Mouse (Mus musculus): ENCODE results near the gene Arhgap17.

Gene Arhgap17

GRCm38 (mm10) chr7:123369759-123370481, at the start of gene Arhgap17, which contains the start of gene Lcmt1:
Gene Arhgap17 (minus strand): TSS chr7:123369915.
Gene Lcmt1 (plus strand): TSS chr7:123369784.
- peak; percentile 96 for DNase-seq (ENCODE audit: low read depth, low spot score)

DNA sequence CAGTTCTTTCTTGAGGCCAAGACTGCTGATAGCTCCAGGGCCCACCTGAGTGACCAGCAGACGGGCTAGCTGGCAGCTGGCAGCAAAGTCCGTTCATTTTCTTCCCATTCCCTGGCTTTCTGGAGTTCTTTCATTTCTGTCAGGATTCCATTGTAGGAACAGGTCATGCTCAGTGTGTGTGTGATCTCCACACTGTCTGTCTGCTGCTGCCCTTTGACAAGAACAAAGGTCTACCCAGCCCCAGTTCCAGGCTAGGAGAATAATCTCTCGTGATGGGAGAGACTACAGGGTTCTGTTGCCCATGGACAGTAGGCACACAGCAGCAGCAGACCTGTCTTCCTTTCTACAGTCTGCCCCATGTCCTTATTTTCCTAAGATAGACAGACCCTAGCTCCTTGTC, 47.9 kb upstream of the Arhgap17 start:
- no peak for DNase-seq (ENCODE audit: low read depth, low spot score)

- no peak for DNase-seq (ENCODE audit: low read depth, low spot score)
Measured at GRCm38 (mm10) chr7:123416803-123417202, 47.1 kb upstream of the Arhgap17 start.

GRCm38 (mm10) chr7:123412143-123412542, 42.4 kb upstream of the Arhgap17 start:
- no peak for DNase-seq (ENCODE audit: low read depth, low spot score)

- no peak for DNase-seq (ENCODE audit: low read depth, low spot score)
Measured at GRCm38 (mm10) chr7:123411109-123411508, 41.4 kb upstream of the Arhgap17 start.

DNA sequence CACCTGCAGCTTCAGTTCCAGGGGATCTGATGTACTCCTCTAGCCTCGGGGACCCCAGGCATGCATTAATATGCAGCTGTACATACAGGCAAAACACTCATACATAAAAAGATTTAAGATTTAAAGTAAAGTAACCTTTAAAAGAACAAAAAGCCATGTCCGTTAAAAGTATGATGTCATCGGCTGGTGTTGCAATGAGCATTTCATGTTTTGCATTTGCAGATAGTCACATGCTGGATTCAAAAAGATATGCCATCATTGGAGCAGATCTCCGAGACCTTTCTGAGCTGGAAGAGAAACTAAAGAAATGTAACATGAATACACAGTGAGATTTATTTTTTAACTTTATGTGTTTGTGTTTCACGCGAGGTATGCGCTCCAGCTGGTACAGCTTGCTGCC, 40.8 kb upstream of the Arhgap17 start:
- no peak for DNase-seq (ENCODE audit: low read depth, low spot score)

- DNase-seq (ENCODE audit: low read depth, low spot score): no peak
Measured at GRCm38 (mm10) chr7:123406988-123407387, 37.3 kb upstream of the Arhgap17 start.

DNA sequence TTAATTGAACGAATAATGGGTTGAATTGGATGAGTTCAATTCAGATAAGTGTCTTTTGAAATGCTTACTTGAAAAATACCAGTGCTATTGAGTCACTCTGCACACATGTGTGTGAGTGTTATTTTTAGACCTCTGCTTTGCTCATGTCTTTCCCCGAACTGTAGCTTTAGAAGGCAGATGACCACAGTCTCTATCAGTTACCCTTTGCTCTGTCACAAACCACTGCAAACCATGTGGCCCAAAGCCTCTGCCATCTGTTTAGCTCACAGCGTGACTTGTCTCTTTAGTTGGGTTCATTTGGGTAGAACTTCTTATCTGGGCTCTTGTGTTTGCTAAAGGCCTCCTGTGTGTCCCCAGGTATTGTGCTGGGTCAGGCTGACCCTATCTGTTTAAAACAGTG, 35.9 kb upstream of the Arhgap17 start:
- no peak for DNase-seq (ENCODE audit: low read depth, low spot score)

DNA sequence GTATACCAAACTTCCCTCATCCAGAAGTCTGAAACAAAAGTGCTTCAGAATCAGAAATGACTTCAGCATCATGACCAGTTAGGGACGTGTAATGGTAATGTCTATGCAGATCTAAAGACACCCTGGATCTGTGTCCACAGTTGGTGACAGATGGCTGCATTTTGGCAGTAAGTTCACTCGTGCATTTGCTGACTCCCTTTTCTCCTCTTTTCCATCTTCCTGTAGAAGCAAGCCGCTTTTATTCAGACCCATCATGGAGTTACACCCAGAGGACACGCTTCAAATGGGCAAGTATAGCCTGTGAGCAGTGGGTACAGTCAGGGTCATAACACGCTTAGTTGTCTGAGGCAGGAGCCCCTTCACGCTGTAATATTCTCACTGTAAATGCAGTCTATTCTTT, 34.5 kb upstream of the Arhgap17 start:
- DNase-seq (ENCODE audit: low read depth, low spot score): no peak

DNA sequence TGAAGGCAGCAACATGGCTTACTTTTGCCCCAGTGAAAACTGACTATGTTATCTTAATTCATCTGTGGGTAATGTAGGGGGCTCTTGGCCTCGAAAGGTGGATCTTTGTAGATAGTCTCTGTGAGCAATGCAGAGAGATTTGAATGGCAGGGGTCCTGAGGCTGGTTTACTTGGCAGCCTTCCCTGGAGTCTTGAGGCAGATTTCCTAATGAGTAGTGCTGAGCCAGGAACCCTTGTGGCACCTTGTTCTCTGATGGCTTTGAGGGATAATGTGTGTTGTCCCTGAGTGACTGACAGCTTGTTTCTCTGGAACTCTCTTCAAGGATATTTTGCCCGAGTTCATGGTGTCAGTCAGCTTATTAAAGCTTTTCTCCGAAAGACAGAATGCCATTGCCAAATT, 31.4 kb upstream of the Arhgap17 start:
- no peak for DNase-seq (ENCODE audit: low read depth, low spot score)

DNA sequence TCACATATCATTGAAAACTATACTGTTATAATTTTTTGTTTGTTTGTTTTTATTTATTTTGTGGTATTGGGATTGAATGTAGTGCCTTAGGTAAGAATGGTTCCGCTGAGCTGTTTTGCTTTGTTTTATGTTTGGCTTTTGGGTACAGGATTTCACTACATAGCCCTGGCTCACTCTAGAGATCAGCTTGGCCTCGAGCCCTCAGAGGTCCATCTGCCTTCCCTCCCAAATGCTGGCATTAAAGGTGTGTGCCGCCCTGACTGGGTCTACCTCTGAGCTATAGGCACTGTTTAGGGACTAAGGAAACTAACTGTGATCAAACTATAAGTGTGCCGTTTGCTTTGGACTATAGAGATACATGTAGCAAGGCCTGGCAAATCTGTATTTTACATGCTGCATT, 29.6 kb upstream of the Arhgap17 start:
- DNase-seq (ENCODE audit: low read depth, low spot score): no peak

- peak; percentile 61 for DNase-seq (ENCODE audit: low read depth, low spot score)
Measured at GRCm38 (mm10) chr7:123398828-123399227, 29.1 kb upstream of the Arhgap17 start.

DNA sequence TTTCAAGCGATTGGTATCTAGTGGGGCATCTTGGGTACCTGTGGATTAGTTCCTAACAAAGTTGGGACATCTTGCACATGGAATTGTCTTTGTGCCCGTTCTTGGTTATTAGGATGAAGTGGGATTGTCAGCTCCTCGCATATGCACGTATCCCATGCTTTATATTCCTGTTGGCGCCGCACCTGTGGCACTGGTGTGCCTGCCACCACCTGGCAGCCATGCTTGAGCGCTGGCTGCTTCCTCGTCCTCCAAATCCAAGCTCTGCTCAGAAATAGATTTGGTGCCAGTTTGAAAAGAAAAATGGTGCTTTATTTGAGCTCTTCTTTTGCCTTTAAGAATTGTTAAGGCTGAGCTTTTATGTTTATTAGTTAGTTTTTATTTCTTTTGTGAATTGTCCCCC, 28.2 kb upstream of the Arhgap17 start:
- no peak for DNase-seq (ENCODE audit: low read depth, low spot score)

DNA sequence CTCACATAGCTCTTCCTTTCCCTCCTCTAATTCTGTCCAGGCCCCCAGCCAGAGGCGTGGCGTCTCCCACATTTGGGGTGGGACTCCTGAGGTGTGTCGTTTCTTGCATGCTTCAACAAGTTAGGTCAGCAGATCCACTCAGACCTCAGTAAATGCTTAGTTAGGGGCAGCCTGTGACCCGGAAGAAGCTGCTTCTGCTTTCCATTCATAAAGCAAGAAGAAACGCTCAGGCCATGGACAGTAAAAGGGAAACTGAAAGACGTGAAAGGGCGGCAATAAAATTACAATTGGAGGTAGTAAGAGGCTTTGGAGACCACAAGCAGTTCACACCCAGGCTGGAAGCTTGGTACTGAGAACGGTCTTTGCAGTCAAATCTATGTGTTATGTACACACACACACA, 27.7 kb upstream of the Arhgap17 start:
- DNase-seq (ENCODE audit: low read depth, low spot score): no peak

- no peak for DNase-seq (ENCODE audit: low read depth, low spot score)
Measured at GRCm38 (mm10) chr7:123396900-123397299, 27.2 kb upstream of the Arhgap17 start.

GRCm38 (mm10) chr7:123394271-123394670, 24.6 kb upstream of the Arhgap17 start:
- DNase-seq (ENCODE audit: low read depth, low spot score): no peak

- DNase-seq (ENCODE audit: low read depth, low spot score): no peak
Measured at GRCm38 (mm10) chr7:123389686-123390280, 20.1 kb upstream of the Arhgap17 start.

DNA sequence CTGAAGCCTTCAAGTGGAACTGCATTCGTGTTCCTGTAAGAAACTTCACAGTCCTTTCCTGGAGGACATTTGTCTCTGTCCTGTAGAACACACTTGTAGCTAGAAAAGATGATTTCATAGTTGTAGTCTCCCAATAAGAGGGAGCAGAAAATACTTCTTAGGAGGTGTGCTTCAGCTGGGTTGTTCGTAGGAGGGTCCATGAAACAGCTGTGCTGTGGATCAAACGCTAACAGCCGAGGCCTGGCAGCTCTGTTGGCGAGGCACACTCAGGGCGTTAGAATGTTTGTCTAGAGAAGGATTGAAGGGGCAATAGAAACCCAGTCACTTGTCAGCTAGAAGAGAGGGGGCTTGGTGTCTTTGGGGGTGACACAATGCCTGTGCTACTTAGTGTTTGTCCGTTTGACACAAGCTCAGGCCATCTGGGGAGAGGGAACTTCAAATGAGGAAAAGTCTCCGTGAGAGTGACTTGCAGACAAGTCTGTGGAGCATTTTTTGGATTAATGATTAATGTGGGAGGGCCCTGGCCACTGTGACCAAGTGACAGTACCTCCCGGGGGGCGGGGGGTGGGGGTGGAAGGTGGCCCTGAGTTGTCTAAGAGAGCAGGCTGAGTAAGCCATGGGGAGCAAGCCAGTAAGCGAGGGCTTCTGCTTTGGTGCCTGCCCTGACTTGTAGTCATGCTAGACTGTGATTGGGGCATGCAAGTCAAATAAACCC, 16.1 kb upstream of the Arhgap17 start:
- DNase-seq (ENCODE audit: low read depth, low spot score): no peak

DNA sequence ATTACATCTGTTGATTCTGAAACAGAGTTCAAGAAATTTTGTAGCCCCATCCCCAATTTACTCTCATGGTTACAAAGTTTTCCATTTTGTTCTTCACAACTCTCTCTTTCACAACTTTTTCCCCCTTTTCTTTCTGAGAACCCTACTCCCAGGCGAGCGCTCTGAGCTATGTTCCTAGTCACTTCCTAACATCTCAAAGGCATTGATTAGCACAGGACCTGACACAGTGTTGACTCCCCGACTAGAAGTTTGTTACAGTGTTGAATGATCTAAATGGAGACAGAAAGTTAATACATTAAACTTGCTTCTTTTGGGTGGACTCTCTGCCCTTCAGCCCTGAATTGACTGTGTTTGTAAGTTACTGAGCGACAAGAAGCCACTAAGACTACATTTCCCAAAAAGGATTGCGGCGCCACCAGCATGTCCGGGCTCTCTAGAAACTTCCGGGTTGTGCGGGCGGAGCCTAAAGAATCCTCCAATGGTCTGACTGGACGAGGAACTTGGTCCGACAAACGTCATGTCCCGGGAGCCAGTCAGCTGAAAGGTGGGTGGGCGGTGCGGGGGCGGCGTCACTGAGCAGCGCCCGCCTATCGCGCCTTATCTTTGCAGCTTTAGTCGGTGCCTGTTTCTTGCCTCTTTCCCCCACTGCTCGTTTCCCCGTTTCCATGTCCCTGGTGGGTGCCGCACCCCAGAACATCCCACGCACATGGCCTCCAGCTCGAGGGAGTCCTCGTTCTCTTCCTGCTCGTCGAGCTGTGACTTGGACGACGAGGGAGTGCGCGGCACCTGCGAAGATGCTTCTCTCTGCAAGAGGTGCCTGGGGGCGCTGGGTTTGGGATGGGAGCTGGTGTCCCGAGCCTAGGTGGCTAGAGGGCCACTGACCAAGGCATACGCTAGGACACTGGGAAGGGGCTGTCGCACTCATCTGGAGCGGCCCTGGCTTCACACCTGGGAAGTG, 8.0 kb upstream of the Arhgap17 start:
- peak; percentile 95 for DNase-seq (ENCODE audit: low read depth, low spot score)

DNA sequence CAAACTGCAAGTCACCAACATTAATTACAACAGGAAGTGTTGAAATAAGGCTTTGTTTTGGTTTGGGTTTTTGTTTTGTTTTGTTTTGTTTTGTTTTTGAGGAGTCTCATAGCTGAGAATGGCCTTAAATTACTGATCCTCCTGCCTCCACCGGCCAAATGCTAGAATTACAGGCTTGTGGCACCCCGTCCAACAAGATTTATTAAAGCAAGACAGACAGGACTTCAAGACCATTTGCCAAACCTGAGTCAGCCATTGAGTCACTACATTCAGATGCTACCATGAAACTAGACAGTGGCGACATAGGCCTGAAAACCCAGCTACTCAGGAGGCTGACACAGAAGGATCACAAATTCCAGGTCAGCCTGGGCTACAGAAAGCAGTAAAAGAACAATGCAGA, 1.8 kb upstream of the Arhgap17 start:
- no peak for DNase-seq (ENCODE audit: low read depth, low spot score)

- no peak for DNase-seq (ENCODE audit: low read depth, low spot score)
Measured at GRCm38 (mm10) chr7:123370700-123371099, 985 bp upstream of the Arhgap17 start.
